Mouse (Mus musculus) gastrocnemius, adult 8-10 months (tissue): Measurements from ENCODE around the gene E2f4. TPM values are rescaled to one million over a fixed set of nuclear protein-coding genes. Genes with fewer than 3 reads are reported as not detected.
A peak's percentile ranks its signal among the peaks of the same experiment; 100 is the strongest.
"Not testable (repeated sequence)": the region's sequence is repeated elsewhere in the genome, so short reads cannot be mapped to it uniquely, and the experiment has no call there.

Source experiments
- DNase-seq, 2 experiments: peaks; one replicate each; pipeline ENCODE4 v3.0.0; 2022; ENCODE audit warnings: low spot score in 2 of 2
- total RNA-seq, 4 experiments: library from RNA; stranded (reverse); gene quantifications; 2 replicates each; pipeline ENCODE4 v1.2.4; 2022

The E2f4 gene
- total RNA-seq, 4 experiments from 2014 or later: 28.1 to 37.8 (median 33.7) TPM

DNA sequence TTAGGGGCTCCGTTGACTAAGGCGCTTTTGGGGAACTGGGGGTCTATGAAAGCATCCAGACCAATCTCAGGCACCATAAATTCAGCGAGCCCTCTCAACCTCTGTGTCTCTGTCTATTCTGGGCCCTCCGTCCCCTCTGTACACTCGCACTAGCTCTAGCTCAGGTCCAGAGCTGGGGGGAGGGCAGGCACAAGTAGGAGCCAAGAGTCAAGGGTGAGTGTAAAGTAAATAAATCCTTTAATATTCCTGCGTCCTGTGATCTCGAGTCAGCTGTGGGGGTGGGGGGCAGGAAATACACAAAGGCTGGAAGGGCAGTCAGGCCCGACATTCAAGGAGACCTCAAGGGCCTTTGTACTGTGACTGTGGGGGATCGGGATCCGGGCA, 28.4 kb upstream of the E2f4 start:
- DNase-seq: no peak

GRCm38 (mm10) chr8:105269461-105269947, 28.0 kb upstream of the E2f4 start, which contains the start of gene Hsf4:
Gene Hsf4 (plus strand): TSS chr8:105269801.
- DNase-seq: peak; percentile 65 to 77

DNA sequence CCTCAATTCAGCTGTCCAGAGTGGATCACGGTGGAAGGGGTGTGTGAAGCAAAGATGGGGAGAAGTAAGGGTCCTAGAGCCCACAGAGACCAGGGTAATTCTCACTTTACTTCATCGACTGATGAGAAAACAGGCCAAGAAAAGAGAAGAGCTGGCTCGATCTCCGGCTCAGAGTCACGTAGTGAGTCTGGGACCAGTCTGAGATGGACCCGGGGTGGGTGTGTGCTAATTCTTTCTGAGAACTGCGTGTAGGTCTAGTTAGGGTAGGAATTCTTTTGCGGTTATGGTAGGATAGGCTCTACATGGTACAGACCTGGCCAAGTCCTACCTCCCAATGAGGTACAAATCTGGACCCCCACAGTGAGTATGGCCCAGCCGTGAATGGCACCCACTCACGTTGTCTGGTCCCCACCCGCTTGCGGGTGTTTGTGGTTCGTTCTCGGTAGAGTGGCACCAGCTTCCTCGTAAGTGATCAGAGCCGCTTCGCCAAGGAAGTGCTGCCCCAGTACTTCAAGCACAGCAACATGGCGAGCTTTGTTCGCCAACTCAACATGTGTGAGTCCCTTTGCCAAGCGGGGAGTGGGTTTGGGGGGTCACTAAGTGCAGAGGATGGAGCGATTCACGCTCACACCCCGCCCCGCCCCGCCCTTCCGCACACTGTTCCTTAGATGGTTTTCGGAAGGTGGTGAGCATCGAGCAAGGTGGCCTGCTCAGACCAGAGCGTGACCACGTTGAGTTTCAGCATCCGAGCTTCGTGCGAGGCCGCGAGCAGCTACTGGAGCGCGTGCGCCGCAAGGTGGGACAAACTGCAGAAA, 27.2 kb upstream of the E2f4 start:
- no peak for DNase-seq

DNA sequence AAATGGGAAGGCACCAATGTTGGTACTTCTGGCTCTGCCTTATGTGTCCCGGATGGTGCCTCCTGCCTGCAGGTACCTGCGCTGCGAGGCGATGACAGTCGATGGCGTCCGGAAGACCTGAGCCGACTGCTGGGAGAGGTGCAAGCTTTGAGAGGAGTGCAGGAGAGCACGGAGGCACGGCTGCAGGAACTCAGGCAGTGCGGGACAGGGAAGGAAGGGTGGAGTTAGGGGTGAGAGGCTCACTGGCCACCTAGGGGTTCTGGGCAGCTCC, 26.6 kb upstream of the E2f4 start:
- no peak for DNase-seq

DNA sequence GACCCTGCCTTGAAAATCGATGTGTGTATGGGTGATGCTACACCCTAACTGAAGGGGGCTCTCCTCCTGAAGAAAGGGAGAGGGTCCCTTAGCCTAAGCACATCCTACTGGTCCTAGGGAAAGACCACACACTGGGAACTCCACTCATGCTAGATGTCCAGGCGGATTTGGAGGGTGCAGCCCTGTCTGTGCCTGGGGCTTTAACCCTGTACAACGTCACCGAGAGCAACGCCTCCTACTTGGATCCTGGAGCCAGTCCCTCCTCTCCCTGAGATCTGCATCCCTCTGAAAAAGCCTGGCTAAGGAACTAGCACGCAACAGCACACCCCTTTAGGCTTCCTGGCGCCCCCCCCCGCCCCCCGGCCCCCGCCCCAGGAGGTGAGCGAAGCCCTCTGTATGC, 22.1 kb upstream of the E2f4 start:
- no peak for DNase-seq

DNA sequence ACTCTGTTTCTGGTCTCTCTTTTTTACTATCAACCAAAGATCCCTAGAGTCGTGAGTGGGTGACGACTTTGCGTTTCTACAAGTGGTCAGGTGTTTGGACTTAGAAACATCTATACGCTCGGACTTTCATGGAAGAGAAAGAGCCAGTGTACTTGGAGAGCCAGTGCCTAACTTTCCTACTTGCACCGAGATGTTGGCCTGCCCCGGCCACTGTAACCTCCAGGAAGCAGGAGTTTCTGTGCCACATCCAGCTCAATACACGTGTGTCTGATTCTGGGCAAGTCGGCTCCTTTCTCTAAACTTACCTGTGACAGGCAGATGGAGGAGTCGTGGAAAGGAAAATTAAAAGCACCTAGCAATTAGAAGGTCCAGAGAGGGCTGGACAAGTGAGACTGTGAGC, 21.6 kb upstream of the E2f4 start, which contains the start of gene Nol3:
Nol3 (plus strand) TSS at position 301 of the 400 bp plus-strand sequence.
- no peak for DNase-seq

DNA sequence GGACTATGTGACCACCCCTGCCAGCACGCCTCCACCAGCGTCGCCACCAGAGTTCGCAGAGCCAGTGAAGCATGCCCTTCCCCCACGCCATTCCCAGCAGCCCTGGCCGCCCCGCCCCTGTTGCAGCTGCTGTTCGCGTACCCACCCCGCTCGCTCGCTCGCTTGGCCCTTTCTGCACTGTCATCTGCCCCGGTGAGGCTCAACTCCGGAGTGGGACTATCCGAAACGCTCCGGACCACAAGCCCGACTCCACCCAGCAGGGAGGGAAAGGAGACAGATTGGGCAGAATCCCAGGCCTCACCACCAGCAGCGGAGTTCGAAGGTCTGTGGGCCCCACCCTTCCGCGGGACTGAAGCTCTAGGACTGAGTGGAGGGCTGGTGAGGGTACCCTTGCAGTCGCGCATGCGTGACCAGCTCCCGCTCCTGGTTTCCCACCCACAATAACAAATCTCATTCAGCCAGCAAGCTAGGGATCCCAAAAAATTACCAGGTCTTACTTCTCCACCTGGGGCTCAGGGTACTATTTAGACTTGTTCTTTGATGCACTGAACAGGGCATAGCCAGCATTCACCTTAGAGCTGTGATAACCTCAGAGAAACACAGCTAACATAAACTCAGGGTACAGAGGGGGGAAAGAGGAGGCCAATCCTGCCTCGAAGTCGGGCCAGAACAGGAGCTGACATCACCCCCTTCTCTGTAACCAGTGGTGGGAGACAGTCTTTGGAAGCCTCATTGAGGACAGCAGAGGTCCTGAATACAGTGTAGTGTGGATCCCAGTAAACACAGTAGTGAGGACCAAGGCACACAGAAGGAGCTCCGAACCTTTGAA, 21.0 kb upstream of the E2f4 start:
- peak; percentile 55 to 67 for DNase-seq

DNA sequence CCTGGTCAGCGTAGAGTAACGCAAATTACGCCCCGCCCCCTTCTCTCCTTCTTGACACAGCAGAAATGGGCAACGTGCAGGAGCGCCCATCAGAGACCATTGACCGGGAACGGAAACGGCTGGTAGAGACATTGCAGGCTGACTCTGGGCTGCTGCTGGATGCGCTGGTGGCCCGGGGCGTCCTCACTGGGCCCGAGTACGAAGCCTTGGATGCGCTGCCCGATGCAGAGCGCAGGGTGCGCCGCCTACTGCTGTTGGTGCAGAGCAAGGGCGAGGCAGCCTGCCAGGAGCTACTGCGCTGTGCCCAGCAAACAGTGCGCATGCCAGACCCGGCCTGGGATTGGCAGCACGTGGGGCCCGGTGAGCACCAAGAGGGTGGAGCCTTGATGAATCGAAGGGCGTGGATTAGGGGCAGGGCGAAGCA, 18.5 kb upstream of the E2f4 start:
- DNase-seq: peak; percentile 79 to 90

- no peak for DNase-seq
Observed at GRCm38 (mm10) chr8:105280567-105280966, 16.9 kb upstream of the E2f4 start.

- no peak for DNase-seq
Observed at GRCm38 (mm10) chr8:105281821-105282220, 15.6 kb upstream of the E2f4 start.

- DNase-seq: no peak
Observed at GRCm38 (mm10) chr8:105282239-105282638, 15.2 kb upstream of the E2f4 start.

GRCm38 (mm10) chr8:105283074-105283473, 14.4 kb upstream of the E2f4 start:
- no peak for DNase-seq

DNA sequence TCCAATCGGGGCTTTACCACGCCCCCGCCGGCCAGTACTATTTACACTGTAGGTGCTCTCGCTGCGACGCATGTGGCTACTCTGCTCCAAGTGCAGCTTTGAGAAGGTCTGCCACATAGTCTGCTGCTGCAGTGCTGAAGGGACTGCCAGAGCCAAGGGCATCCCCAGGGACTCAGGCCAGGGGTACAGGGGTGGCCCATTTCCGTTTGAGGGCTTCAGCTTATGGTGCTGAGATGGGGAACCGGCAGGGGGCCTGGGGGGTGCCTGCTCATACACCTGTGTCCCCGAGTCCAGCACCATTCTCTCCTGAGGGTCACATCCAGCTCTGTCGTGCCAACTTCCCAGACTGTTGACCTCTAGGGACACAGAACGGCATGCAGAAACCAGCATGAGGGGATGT, 11.9 kb upstream of the E2f4 start:
- no peak for DNase-seq

- DNase-seq: no peak
Observed at GRCm38 (mm10) chr8:105286907-105287306, 10.6 kb upstream of the E2f4 start.

- DNase-seq: no peak
Observed at GRCm38 (mm10) chr8:105288231-105288630, 9.2 kb upstream of the E2f4 start.

DNA sequence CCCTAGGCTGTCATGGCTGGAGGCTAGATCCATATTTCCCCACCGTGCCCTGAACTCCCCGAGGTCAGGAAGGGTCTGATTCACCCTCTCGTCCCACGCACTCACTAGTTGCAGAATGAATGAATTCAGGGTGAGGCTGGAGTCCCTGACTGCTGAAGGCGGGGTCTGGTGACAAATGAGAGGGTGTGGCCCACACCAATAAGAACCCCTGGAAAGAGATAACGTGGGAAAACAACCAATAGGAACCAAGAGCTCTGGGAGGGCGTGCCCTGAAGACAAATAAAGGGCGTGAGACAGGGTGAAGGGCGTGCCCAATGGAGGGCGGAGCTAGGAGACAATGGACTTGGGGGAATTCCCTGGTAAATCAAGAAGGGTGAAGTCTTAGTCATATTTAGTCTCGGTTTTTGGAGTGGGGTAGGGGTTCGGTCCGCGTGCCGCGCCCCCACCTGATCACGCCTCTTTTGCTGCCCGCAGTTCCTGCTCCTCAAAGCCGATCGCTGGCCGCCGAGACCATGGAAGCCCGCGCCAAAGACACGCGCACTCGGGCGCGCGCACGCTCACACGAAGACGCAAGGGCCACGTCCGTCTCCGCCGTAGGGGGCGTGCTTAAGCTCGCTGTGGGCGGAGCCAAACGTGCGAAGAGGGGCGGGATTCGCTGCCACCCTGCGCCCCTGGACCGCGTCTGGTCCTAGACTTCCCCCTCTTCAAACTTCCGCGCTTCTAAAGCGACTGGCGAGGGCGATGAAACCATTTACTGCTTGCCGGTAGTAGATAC, 8.3 kb upstream of the E2f4 start:
- peak; percentile 88 to 89 for DNase-seq

- no peak for DNase-seq
Observed at GRCm38 (mm10) chr8:105289805-105290460, 7.5 kb upstream of the E2f4 start, which contains the start of gene 4931428F04Rik. Gene 4931428F04Rik (minus strand): TSS chr8:105289864.

DNA sequence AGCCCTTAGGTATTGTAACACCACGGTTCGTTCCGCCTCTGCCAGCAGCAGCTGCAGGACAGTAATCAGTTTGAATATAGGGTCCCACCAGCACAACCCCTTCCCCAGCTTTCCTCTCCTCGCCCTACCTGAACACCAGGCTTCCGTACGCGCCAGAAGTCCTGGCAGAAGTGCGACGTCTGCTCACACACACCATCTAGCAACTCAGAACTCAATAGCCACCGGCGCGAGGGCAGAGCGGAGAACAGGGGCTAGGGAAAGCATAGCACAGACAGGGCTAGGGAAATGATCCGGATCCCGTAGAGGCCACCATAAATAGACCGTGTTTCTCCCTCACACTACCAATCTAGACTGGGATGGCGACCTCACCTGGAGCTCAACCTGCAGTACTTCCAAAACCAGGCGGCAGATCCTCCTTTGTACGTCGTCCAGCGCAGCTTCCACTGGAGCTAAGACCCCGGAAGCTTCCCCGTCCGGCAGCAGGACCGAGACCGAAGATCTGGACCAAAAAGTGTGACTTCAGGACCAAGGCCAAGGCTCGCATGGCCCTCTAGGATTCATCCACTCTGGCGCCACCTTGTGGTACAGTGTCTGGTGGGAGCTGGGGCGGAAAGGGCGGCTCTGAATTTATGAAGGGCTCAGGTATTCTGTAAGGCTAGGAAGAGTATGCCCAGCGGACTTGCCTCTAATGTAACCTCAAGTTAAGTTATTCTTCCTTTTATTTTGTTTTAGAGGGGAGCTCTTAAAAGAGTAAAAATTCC, 6.7 kb upstream of the E2f4 start:
- DNase-seq: peak; percentile 81 to 82

- not testable (repeated sequence) for DNase-seq
Observed at GRCm38 (mm10) chr8:105291364-105291763, 6.1 kb upstream of the E2f4 start.

GRCm38 (mm10) chr8:105291802-105292201, 5.7 kb upstream of the E2f4 start:
- DNase-seq: not testable (repeated sequence)
